Mouse (Mus musculus) CH12.LX (cell line): ENCODE measurements at regions not wholly inside any gene's neighbourhood (a gene's known extent, or its start where the extent isn't known, plus 50 kb on each side); places are given as distances from the start of the nearest gene placed in this dataset.

Experiments used
- CTCF ChIP-seq, 2 experiments: IDR thresholded peaks in 1 of 2; conservative IDR thresholded peaks in 1 of 2; 2 replicates each; pipeline ENCODE4 v1.5.1; 2011 to 2012; ENCODE audit warnings: low read depth in 2 of 2, low read length in 2 of 2, improper control_type of control experiment in 1 of 2, inconsistent platforms in 1 of 2, mild to moderate bottlenecking in 1 of 2, moderate library complexity in 1 of 2
- ETS1 ChIP-seq: conservative IDR thresholded peaks from 2 replicates; pipeline ENCODE4 v1.6.1; 2012; ENCODE audit warnings: low read depth, mild to moderate bottlenecking, inconsistent platforms, low read length, improper control_type of control experiment, moderate library complexity
- HCFC1 ChIP-seq: IDR thresholded peaks from 2 replicates; pipeline ENCODE4 v1.6.1; 2012; ENCODE audit warnings: low read depth, mild to moderate bottlenecking, inconsistent platforms, low read length, improper control_type of control experiment
- KAT2A ChIP-seq: IDR thresholded peaks from 2 replicates; pipeline ENCODE4 v1.6.1; 2012; ENCODE audit warnings: low read length, improper control_type of control experiment, inconsistent platforms; ENCODE audit not compliant: insufficient replicate concordance
- MAX ChIP-seq: IDR thresholded peaks from 2 replicates; pipeline ENCODE4 v1.6.1; 2011; ENCODE audit warnings: low read length, improper control_type of control experiment
- MAZ ChIP-seq: IDR thresholded peaks from 2 replicates; pipeline ENCODE4 v1.6.1; 2012; ENCODE audit warnings: low read depth, mild to moderate bottlenecking, inconsistent platforms, low read length, improper control_type of control experiment, moderate library complexity
- MEF2A ChIP-seq: IDR thresholded peaks from 2 replicates; pipeline ENCODE4 v1.6.1; 2014; ENCODE audit warnings: low read depth, mild to moderate bottlenecking, inconsistent platforms, low read length, improper control_type of control experiment, borderline replicate concordance
- NRF1 ChIP-seq: IDR thresholded peaks from 2 replicates; pipeline ENCODE4 v1.6.1; 2014; ENCODE audit warnings: low read depth, mild to moderate bottlenecking, inconsistent platforms, low read length, improper control_type of control experiment, moderate library complexity
- POLR2A ChIP-seq: IDR thresholded peaks from 2 replicates; pipeline ENCODE4 v1.6.1; 2011; ENCODE audit warnings: low read depth, mild to moderate bottlenecking, improper control_type of control experiment, low read length
- POLR2AphosphoS2 ChIP-seq: IDR thresholded peaks from 2 replicates; pipeline ENCODE4 v1.6.1; 2011; ENCODE audit warnings: low read depth, low read length, improper control_type of control experiment
- ZMIZ1 ChIP-seq: IDR thresholded peaks from 2 replicates; pipeline ENCODE4 v1.6.1; 2012; ENCODE audit warnings: low read depth, mild to moderate bottlenecking, inconsistent platforms, low read length, improper control_type of control experiment

DNA sequence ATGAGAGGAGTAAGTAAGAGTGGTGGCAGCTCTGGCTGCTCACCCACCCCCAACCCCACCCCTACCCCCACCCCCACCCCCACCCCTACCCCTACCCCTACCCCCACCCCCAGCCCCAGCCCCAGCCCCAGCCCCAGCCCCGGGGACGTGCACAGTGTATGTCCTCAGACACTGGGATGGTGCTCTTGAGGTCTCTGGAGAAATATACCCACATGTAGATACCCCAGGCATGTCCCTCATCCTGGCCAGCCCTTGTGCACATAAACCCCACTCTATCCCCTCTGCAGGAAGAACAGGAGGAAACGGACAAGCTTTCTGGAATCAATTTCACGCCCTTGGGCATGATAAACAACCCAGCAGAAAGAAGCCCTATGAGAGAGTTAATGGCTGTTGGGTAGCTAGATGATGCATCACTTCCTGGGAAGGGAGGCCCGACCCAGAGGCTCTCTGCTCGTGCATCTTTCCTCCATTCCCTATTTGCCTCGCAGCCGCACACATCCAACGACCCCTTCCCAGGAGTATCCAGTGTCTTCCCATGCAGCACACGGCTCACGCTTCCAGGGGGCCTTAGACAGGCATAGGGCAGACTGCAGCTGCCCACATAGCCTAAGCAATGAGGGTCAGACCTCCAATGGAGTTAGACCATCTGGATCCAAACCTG is 95.6 kb upstream of the Thy1 start:
- no peak for TF ChIP-seq POLR2A
- no peak for TF ChIP-seq ETS1
- no peak for TF ChIP-seq MAX
- TF ChIP-seq CTCF (conservative IDR thresholded peaks at IDR 0.05 in 1 of 2, IDR thresholded peaks at IDR 0.05 in 1 of 2; ENCODE audit: low read depth in 2 of 2, low read length in 2 of 2): no peak
- no peak for TF ChIP-seq KAT2A
- TF ChIP-seq MAZ: no peak
- no peak for TF ChIP-seq POLR2AphosphoS2
- no peak for TF ChIP-seq MEF2A
- no peak for TF ChIP-seq ZMIZ1
- TF ChIP-seq NRF1: no peak
- TF ChIP-seq HCFC1: no peak
